Mouse (Mus musculus): ENCODE data around the gene Ide. TPM values are rescaled to one million over a fixed set of nuclear protein-coding genes. Genes with fewer than 3 reads are reported as not detected.
A peak's percentile ranks its signal among the peaks of the same experiment; 100 is the strongest.

Ide gene
- total RNA-seq, 2 experiments from 2014 or later = 104 to 158 TPM

DNA sequence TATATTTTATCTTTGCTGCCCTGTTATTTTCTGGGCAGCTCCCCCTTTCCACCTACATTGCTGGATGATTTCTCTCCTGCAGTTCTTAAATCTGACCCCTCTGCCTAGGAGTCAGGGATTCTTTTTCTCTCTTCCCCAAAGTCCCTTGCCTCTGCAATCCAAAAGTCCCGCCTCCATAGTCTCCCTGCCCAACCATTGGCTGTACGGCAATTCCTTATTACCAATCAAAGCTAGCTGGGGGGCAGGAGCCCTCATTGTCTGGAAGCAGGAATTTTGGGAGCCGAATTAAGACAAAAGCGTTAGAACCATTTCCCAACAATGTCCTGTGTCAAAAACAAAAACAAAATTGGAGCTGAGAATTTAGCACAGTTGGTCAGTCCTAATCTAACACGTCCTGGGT lies 24.9 kb upstream of the Ide start:
- no peak for TF ChIP-seq CTCF (IDR thresholded peaks at IDR 0.05)
- H3K4me3 ChIP-seq = no peak overlapping the region
- DNase-seq = no peak
- H3K27ac ChIP-seq = no peak overlapping the region
- intact Hi-C loops (cut with DNase I) = no loop called here

DNA sequence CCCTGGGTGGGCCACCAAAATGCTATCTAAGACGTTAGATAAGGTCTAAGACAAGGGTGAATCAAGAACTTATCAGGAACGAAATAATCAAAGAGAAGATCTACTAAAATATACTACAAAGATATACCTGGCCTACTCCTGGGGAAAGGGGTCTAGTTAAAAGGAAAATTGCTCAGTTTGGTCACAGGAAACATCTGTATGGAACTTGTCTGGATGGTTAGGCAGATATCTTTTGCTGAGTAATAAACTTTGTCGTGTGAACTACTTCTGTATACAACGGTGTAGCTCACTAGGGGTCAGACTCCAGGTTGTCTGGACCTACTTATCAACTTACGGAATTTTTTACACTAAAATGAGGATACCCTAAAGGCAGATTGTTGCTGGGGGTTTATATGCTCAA lies 22.4 kb upstream of the Ide start:
- DNase-seq = no peak
- intact Hi-C loops (cut with DNase I) = no loop called here
- no peak for TF ChIP-seq CTCF (IDR thresholded peaks at IDR 0.05)
- no peak overlapping the region for H3K27ac ChIP-seq
- H3K4me3 ChIP-seq = no peak overlapping the region

DNA sequence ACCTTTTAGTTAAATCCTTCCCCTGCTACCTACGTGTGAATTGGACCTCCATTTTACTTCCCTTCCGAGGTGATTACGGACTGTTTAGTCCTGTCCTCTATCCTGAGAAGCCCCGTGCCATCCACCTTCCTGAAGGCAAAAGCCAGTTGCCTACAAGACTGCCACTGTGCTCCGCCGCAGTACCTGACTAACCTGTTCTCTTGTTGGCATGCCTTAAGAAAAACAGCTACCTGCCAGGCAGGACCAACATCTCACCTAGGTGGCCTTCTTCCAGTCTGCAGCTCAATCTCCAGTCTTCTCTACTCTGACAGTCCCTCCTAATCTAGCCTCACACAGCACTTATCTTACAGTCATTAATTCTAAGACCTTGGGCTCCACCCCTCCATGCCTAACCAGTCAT lies 15.7 kb upstream of the Ide start:
- intact Hi-C loops (cut with DNase I) = no loop called here
- H3K27ac ChIP-seq = no peak overlapping the region
- no peak for TF ChIP-seq CTCF (IDR thresholded peaks at IDR 0.05)
- no peak overlapping the region for H3K4me3 ChIP-seq
- DNase-seq = no peak

DNA sequence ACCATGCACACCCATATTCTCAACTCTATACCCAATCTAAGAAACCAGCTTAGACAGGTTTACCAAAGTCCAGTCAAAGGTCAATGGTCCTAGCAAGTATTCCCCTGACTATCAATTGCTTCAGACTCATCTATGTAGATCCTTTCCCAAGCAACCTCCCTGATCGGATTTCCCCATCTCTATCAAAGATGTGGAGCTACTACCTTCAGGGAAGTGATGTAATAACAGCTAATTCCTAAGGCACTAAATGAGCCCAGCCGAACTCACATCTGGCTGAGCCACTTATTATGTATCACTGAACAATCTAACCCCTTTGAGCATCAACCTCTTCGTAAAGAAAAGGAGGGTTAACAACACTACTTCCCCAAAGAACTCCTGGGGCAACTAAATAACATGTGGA lies 15.1 kb upstream of the Ide start:
- no peak for TF ChIP-seq CTCF (IDR thresholded peaks at IDR 0.05)
- intact Hi-C loops (cut with DNase I) = no loop called here

DNA sequence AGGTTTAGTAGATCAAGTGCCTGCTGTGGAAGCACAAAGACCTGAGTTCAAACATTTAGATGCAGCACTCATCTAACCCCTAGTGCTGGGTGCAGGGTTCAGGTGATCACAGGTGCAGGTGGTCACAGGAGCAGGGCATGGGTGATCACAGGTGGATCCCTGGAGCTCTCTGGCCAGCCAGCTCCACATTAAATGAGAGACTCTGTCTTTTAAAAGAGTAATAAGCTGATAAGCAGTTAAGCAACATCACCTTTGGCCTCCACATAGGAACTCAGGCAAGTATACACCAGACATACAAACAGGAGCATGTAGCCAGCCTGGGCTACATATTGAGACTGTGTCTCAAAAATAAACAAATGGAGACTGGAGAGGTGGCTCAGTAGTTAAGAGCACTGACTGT lies 11.3 kb upstream of the Ide start:
- no peak for DNase-seq
- peak overlapping the region; percentile 40; the same call in 1 of the 2 replicates for H3K27ac ChIP-seq
- intact Hi-C loops (cut with DNase I) = no loop called here
- TF ChIP-seq CTCF (IDR thresholded peaks at IDR 0.05) = no peak
- H3K4me3 ChIP-seq = no peak overlapping the region

More for the DNA sequence above, 15.1 kb upstream of the Ide start:
- Histone ChIP-seq H3K27ac (no peak overlapping the region), H3K4me3 (no peak overlapping the region)
- DNase-seq = no peak

DNA sequence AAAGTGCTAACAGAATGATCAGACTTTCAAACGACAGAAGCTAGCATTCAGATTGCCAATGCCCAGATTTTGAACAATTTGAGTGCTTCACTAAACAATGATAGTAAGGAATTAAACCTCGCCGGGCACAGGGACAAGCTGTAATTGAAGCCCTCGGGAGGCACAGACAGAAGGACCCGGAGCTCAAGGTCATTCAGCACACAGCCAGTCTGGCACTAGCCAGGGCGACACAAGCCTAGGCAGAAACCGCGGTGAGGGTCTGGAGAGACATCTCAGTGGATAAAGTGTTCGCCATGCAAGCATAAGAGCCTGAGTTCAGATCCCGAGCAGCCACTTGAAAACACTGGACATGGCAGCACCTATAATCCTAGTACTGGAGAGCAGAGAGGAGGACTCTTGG lies 10.7 kb upstream of the Ide start:
- peak; percentile 52 for DNase-seq
- H3K27ac ChIP-seq = peak overlapping the region; percentile 81
- TF ChIP-seq CTCF (IDR thresholded peaks at IDR 0.05) = no peak

DNA sequence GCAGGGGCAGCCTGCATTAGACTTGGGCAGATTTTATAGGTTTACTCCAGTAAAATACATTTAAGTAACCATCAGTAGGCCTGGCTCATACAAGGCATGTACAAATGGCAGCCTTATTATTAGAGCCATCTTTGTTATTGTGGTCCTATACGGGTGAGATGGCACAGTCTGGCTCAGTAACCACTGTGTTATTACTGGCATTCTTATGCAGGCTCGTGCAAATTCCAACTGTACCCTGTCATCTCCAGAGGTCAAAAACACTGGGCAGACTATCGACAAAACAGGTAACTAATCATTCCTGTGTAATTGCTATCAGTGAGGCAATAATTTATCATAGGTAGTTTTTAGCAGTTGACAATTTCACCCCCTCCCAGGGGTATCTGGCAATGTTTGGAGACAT lies 8.6 kb upstream of the Ide start:
- DNase-seq = no peak
- TF ChIP-seq CTCF (IDR thresholded peaks at IDR 0.05) = no peak
- Histone ChIP-seq H3K27ac (no peak overlapping the region), H3K4me3 (no peak overlapping the region)
- intact Hi-C loops (cut with DNase I) = no loop called here

More for the DNA sequence above, 10.7 kb upstream of the Ide start:
- H3K4me3 ChIP-seq = no peak overlapping the region
- intact Hi-C loops (cut with DNase I) = no loop called here

DNA sequence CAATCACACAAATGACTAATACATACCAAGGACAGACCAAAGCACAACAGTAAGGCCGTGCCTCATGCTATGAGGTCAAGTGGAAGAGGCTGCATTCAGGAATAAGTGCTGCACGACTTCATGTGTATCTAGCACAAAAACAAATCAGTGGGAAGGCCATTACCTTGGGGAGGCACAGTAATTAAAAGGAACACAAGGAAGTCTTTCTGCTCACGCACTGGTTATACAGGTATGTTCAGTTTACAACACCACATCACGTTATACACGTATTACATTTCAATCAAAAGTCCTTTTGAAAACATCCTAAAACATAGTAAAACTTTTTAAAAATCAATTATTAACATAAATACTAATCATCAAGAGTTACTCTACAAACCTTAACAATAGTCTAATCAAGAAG lies 6.2 kb upstream of the Ide start:
- intact Hi-C loops (cut with DNase I) = no loop called here
- DNase-seq = no peak
- no peak overlapping the region for H3K4me3 ChIP-seq

DNA sequence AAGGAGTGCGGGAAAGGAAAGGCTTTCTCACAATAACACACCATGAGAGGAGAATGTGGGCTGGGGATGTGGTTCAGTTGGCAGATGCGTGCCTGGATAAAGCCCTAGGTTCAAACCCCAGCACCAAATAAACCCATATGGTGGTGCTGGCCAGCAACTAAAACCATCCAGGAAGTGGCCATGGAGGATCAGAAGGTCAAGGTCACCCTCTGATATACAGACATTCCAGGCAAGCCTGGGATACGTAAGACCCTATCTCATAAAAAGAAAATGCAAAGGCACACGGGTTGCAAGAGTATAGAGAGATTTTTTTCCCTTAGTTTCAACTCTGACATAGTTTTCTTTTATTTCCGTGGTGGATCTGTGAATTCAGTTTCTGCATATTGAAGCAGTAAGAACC lies 3.3 kb upstream of the Ide start:
- DNase-seq = no peak
- no peak for TF ChIP-seq CTCF (IDR thresholded peaks at IDR 0.05)
- Histone ChIP-seq H3K4me3 (no peak overlapping the region), H3K27ac (no peak overlapping the region)
- intact Hi-C loops (cut with DNase I) = no loop called here

More for the DNA sequence above, 6.2 kb upstream of the Ide start:
- no peak overlapping the region for H3K27ac ChIP-seq
- no peak for TF ChIP-seq CTCF (IDR thresholded peaks at IDR 0.05)

DNA sequence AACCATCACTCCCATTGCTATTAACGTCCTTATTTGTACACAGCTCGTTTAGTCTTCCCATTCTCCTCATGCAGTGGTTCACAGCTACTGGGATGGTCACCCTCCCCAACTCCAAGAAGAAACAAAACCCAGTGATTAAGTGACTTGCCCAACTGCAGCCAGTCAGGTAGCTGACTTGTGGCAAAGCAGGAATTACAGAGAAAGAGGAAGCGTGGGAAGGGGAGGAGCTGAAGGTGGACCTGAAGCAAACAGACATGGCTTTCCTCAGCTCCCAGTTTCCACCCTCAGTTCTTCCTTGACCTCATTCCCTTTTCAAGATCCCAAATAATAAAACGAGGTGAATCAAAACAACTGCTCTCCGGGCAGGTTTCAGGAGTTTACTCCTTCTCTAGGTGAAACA lies 2.8 kb upstream of the Ide start:
- Histone ChIP-seq H3K27ac (no peak overlapping the region), H3K4me3 (no peak overlapping the region)
- intact Hi-C loops (cut with DNase I) = no loop called here
- no peak for DNase-seq
- no peak for TF ChIP-seq CTCF (IDR thresholded peaks at IDR 0.05)

DNA sequence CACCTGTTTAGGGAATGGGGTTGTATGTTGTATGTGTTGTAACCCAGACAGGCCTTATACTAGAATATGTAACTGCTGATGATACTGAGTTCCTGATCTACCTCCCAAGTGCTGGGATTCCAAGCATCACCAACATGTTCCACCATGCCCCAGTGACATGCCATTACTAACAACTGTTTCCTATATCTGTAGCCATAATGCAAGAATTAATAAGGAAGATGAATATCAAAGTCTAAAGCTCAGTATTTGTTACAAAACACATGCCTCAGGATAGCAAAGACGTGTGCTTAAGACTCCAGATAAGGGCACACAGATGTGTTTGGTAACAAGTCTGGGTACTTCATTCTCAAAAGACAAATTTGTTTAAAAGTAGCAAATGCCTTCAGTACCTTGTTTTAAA lies 2.3 kb downstream of the Ide start:
- intact Hi-C loops (cut with DNase I) = no loop called here
- DNase-seq = no peak
- H3K27ac ChIP-seq = no peak overlapping the region

DNA sequence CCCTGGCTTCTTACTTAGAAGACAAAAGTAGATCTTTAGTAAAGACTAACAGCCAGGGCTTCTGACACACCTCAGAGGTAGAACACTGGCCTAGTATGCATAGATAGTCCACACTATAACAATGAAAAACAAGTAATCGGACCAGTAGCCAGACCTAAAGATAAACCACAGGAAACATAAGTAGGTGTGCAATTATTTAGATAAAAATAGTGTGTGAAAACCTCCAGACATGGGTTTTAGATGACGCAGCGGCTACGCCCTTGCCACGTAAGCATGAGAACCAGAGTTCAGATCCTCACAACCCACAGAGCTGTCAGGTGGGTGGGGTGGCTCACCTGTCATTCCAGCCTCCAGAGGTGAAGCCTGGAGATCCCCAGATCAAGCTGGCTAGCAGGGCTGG lies 4.3 kb downstream of the Ide start:
- DNase-seq = no peak
- intact Hi-C loops (cut with DNase I) = no loop called here
- H3K27ac ChIP-seq = no peak overlapping the region
- no peak overlapping the region for H3K4me3 ChIP-seq
- TF ChIP-seq CTCF (IDR thresholded peaks at IDR 0.05) = no peak

More for the DNA sequence above, 2.3 kb downstream of the Ide start:
- H3K4me3 ChIP-seq = no peak overlapping the region
- TF ChIP-seq CTCF (IDR thresholded peaks at IDR 0.05) = no peak

DNA sequence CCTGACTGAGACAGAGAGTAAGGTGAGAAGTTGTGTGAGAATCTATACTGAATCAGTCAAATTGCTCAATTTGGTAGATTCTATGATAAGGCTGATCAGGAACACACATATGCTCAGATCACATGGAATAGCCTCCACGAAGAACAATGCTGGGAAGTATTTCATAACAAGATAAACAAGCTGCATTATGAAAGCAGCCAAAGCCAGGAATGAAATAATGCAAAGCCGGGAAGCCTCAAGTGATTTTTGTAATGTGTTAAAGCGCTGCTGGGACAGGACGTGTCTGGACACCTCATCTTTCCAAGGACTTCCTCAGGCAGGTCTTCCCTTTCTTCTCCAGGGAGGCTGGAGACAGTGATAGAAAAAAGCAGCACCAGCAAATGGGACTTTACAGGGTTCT lies 4.9 kb downstream of the Ide start:
- no peak for DNase-seq
- H3K27ac ChIP-seq = no peak overlapping the region
- TF ChIP-seq CTCF (IDR thresholded peaks at IDR 0.05) = no peak
- H3K4me3 ChIP-seq = peak overlapping the region; percentile 3; the same call in 1 of the 2 replicates
- intact Hi-C loops (cut with DNase I) = no loop called here

DNA sequence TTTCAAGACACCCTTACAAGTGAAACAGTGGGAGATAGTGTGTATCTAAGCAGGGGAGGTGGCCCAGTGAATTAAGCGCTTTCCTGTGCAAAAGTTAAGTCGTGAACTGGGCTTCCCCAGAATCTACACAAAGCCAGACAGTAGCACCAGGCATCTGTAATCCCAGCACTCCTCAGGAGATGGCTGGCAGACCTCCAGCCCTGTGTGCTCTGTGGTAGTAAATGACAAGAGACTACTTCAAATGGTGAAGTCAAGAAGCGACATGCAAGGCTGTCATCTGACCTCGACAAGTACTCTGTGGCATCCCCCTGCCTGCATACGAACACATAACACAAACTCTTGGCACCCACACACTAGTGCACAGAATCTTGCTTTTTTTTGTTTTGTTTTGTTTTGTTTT lies 10.4 kb downstream of the Ide start:
- intact Hi-C loops (cut with DNase I) = no loop called here
- Histone ChIP-seq H3K4me3 (no peak overlapping the region), H3K27ac (no peak overlapping the region)
- TF ChIP-seq CTCF (IDR thresholded peaks at IDR 0.05) = no peak
- no peak for DNase-seq

DNA sequence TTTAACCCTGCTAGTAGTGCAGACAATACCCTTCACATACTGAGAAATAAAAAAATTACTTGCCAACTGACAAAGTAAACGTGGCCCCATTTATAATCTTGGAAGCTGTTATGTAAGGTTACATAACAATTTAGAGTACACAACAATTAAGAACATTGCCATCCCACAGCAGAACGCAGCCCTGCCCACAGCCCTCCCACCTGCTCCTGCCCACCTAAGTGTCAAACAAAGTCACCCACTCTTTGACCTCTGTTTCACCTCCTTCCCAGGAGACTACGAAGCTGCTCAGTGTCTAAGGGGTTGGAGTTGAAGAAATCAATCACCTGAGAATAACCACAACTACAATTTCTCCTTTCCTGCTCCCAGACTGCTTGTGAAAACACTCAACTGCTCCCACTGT lies 14.1 kb downstream of the Ide start:
- no peak for DNase-seq
- Histone ChIP-seq H3K27ac (no peak overlapping the region), H3K4me3 (no peak overlapping the region)
- no peak for TF ChIP-seq CTCF (IDR thresholded peaks at IDR 0.05)
- intact Hi-C loops (cut with DNase I) = no loop called here
